Mouse (Mus musculus) G1E (cell line): ENCODE results near the gene 1700021F05Rik. TPM values are rescaled to one million over a fixed set of nuclear protein-coding genes. Genes with fewer than 3 reads are reported as not detected.

ENCODE experiments used
- ATAC-seq: 2 replicates; pipeline ENCODE4 v1.8.0; 2016; ENCODE audit warnings: mild to moderate bottlenecking; ENCODE audit not compliant: insufficient number of reproducible peaks, poor library complexity, low FRiP score, severe bottlenecking; ENCODE audit errors: extremely low read depth
- DNase-seq: peaks from one replicate; pipeline ENCODE4 v3.0.0; 2012; ENCODE audit warnings: low spot score
- H3K27me3 ChIP-seq: 2 replicates; pipeline ENCODE4 v1.6.1; 2012; ENCODE audit warnings: mild to moderate bottlenecking, low read length, inconsistent platforms; ENCODE audit not compliant: insufficient read depth
- H3K36me3 ChIP-seq: replicated peaks from 2 replicates; pipeline ENCODE3; 2012; ENCODE audit warnings: mild to moderate bottlenecking, inconsistent platforms
- H3K4me1 ChIP-seq: 2 replicates; pipeline ENCODE4 v1.6.1; 2012; ENCODE audit warnings: low read depth, low read length, inconsistent platforms, mixed read lengths; ENCODE audit not compliant: insufficient read depth
- H3K4me3 ChIP-seq: 2 replicates; pipeline ENCODE4 v1.5.1; 2012; ENCODE audit warnings: low read depth, mild to moderate bottlenecking, inconsistent platforms, low read length, moderate library complexity, mixed read lengths
- H3K9me3 ChIP-seq: replicated peaks from 2 replicates; pipeline ENCODE4 v1.6.1; 2012; ENCODE audit warnings: inconsistent platforms
- CTCF ChIP-seq: IDR thresholded peaks from 2 replicates; pipeline ENCODE4 v1.5.1; 2012; ENCODE audit warnings: low read depth, low read length, inconsistent platforms, mixed read lengths
- GATA1 ChIP-seq: IDR thresholded peaks from 2 replicates; pipeline ENCODE4 v1.6.1; 2012; ENCODE audit warnings: borderline replicate concordance, low read length, inconsistent platforms, mixed read lengths
- GATA2 ChIP-seq: IDR thresholded peaks from 2 replicates; pipeline ENCODE4 v1.6.1; 2012; ENCODE audit warnings: low read depth, low read length, inconsistent platforms, borderline replicate concordance
- POLR2AphosphoS5 ChIP-seq: IDR thresholded peaks from 2 replicates; pipeline ENCODE4 v1.6.1; 2012; ENCODE audit warnings: low read depth, low read length, inconsistent platforms; ENCODE audit not compliant: insufficient replicate concordance
- TAL1 ChIP-seq: conservative IDR thresholded peaks from 2 replicates; pipeline ENCODE4 v1.6.1; 2012; ENCODE audit warnings: low read depth, low read length, inconsistent platforms, mixed read lengths
- polyA plus RNA-seq: library from polyadenylated mRNA; stranded (reverse); fragments of >175 nt; gene quantifications from 2 replicates; pipeline ENCODE4 v1.2.3, GENCODE M21; 2012
- total RNA-seq, 2 experiments: library from RNA; stranded (forward) in 1 of 2; stranded (reverse) in 1 of 2; fragments of 200-1000 nt in 1 of 2; fragments of >200 nt in 1 of 2; fragmentation: Nextera tagmentation in 1 of 2; gene quantifications; 2 replicates each; pipeline ENCODE4 v1.2.3; 2014 to 2017

Gene 1700021F05Rik
- total and polyA plus RNA-seq, 3 experiments, result 8.6 to 31.1 (median 24.2) TPM

DNA sequence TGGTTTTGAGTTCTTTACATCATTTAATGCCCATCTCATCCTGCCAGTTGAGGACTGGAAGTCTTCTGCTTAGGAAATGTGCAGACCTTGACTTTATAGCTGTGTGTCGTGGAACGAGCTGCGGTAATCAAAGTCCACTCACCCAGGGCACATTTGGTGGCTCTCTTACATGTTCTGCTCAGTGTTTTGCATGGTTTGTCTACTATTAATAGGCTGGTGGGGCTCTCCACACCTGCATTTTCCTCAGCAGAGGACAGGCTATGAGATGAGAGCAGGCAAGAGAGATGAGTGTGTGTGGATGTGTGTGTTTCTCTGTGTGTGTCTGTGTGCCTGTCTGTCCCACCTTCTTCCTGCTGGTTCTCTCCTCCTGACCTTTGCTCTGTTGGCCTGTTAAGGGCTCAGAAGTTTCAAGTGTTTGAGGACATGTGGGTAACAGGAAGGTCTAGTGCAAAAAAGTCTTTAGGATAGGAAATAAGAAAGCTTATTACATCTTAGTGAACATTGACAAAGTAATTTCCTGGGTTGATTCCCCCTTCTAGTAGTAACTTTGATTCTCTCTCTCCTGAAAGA lies 53.3 kb downstream of the 1700021F05Rik start:
- TF ChIP-seq TAL1 (no peak), GATA2 (no peak), GATA1 (no peak), CTCF (no peak), POLR2AphosphoS5 (no peak)
- DNase-seq (no peak), ATAC-seq (no peak)
- H3K9me3 ChIP-seq, result no peaks in the 10 kb centered on the region
- no peaks in the 10 kb centered on the region for H3K27me3 ChIP-seq
- H3K4me1 ChIP-seq, result peaks cover 19% of the 10 kb centered on the region
- no peak overlapping the region for H3K4me3 ChIP-seq
- H3K36me3 ChIP-seq, result peaks cover 39% of the 10 kb centered on the region

DNA sequence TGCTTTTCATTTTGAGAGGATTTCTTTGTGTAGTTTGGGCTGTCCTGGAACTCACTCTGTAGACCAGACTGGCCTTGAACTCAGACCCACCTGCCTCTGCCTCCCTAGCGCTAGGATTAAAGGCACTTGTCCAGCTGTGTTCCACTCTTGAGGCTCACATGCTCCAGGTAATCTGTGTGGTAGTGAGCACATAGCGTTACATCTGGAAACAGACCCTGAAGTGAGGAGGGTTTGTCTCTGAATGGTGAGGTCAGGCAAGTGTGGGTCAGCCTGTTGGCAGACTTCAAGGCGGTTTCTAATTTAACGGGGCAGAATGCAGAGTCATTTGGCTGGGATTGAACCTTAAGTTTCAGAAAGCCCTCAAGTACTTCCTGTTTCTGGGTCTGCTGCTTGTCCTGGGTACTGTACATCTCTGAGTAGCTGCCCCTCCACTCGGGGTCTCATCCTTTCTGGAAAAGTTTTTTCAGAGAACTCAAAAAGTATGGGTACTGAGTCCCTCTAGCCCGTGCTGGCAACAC lies 55.0 kb downstream of the 1700021F05Rik start:
- Histone ChIP-seq H3K27me3 (no peaks in the 10 kb centered on the region), H3K4me3 (no peak overlapping the region), H3K4me1 (peaks cover 30% of the 10 kb centered on the region), H3K36me3 (peaks cover 40% of the 10 kb centered on the region), H3K9me3 (no peaks in the 10 kb centered on the region)
- DNase-seq, result no peak
- no peak for ATAC-seq
- no peak for TF ChIP-seq GATA2
- no peak for TF ChIP-seq TAL1
- no peak for TF ChIP-seq GATA1
- TF ChIP-seq POLR2AphosphoS5, result no peak
- no peak for TF ChIP-seq CTCF

DNA sequence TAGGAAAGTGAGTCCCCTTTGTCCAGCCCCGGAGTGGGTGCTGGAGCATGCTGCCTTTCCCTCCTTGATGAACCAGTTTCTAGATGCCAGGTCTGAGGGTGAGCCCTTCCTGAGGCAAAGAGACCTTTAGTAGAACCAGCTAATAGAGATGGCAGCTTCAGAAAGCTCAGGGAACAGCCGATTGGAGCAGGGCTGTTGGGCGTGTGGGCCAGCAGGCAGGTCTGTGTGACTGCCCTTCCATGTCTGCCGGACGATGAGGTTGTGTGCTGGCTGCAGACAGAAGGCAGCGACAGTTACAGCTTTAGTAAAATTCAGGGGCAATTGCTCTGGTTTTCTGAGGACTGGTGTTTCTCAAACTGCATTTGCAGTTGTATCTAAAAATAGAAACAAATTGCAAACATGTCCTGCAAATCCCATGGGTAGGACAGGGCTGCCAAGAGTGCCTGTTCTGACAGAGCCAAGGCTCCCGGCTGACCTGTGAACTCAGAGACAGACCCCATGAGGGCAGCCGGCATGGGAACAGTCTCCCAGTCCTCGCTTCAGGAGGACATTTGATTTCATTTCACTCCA lies 57.3 kb downstream of the 1700021F05Rik start:
- TF ChIP-seq CTCF (no peak), GATA2 (no peak), POLR2AphosphoS5 (no peak), GATA1 (no peak), TAL1 (no peak)
- Histone ChIP-seq H3K27me3 (no peaks in the 10 kb centered on the region), H3K4me1 (peaks cover 24% of the 10 kb centered on the region), H3K36me3 (peaks cover 25% of the 10 kb centered on the region), H3K9me3 (no peaks in the 10 kb centered on the region), H3K4me3 (no peak overlapping the region)
- DNase-seq, result no peak
- no peak for ATAC-seq

DNA sequence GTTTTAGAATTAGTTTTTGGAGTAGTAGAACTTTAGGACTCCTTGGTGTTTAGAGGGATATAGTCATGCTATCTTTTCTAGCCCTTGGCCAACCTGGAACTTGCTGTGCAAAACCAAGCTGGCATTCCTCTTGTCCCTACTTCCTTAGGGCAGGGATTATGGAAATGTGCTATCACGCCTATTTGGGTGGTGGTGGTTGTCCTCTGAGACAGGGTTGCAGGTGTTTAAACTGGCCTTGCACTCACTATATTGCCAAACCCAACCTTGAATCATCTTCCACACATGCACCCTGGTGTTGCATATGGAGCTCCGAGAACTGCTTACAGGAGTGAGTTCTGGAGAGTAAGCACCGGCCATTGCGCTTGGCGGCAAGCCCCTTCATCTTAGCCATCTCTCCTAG lies 58.8 kb downstream of the 1700021F05Rik start:
- Histone ChIP-seq H3K27me3 (no peaks in the 10 kb centered on the region), H3K4me3 (no peak overlapping the region), H3K4me1 (peaks cover 24% of the 10 kb centered on the region), H3K36me3 (peaks cover 25% of the 10 kb centered on the region), H3K9me3 (no peaks in the 10 kb centered on the region)
- TF ChIP-seq GATA2, result no peak
- TF ChIP-seq TAL1, result no peak
- TF ChIP-seq POLR2AphosphoS5, result no peak
- TF ChIP-seq GATA1, result no peak
- TF ChIP-seq CTCF, result no peak
- DNase-seq (no peak), ATAC-seq (no peak)

DNA sequence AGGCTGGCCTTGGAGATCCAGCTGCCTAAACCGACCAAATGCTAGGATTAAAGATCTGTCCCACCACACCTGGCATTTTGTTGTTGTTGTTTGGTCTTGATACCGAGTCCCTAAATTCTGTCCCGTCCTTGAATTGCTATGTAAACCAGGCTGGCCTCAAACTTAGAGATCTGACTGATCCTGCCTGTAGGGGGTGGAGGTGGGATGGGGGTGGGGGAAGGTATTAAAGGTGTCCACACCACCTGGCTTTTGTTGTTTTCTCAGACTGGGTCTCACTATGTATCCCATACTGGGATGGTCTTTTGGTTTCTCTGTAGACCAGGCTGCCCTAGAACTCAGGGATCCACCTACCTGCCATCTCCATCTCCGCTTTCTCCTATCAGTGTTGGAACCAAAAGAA lies 59.6 kb downstream of the 1700021F05Rik start:
- DNase-seq, result no peak

DNA sequence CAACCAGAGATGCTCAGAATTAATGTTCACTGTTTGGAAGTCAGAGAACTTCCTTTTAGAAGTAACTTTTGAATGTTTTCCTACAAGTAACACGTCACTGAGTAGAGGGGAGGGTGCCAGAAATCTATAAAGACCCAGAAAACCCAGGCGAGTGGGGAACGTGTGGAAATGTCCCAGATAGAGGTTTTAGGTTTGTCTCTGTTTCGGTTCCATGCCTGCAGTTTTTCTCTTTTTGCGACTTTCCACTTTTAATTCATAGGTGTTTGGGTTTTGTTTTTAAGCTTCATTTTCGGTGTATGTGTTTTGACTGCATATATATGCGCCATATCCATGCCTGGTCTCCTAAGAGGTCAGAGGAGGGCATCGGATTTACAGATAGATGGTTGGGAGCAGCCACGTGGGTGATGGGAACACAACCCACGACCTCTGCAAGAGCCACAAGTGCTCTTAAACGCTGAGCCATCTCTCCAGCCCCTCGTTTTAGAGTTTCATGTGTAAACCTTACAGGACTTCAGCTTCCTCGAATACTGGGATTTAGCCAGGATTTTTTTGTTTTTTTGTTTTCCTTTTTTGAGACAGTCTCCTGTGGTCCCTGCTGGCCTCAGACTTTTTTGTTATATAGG lies 60.5 kb downstream of the 1700021F05Rik start:
- ATAC-seq, result no peak
- TF ChIP-seq TAL1 (no peak), CTCF (no peak), GATA1 (no peak)
- Histone ChIP-seq H3K36me3 (peaks cover 15% of the 10 kb centered on the region), H3K4me1 (peaks cover 25% of the 10 kb centered on the region), H3K4me3 (peak overlapping the region; percentile 78), H3K27me3 (no peaks in the 10 kb centered on the region), H3K9me3 (no peaks in the 10 kb centered on the region)
- DNase-seq, result no peak

More for the DNA sequence above, 59.6 kb downstream of the 1700021F05Rik start:
- Histone ChIP-seq H3K4me1 (peaks cover 24% of the 10 kb centered on the region), H3K36me3 (peaks cover 22% of the 10 kb centered on the region), H3K27me3 (no peaks in the 10 kb centered on the region), H3K4me3 (no peak overlapping the region), H3K9me3 (no peaks in the 10 kb centered on the region)
- ATAC-seq, result no peak
- TF ChIP-seq TAL1 (no peak), GATA1 (no peak), GATA2 (no peak), POLR2AphosphoS5 (no peak), CTCF (no peak)
